Comparison of ENCODE assay signal across 10 mouse cellular contexts in genomic region chr2:157076585-157076984, GRCm38 (mm10). TPM values are rescaled to one million over a fixed set of nuclear protein-coding genes. Genes with fewer than 3 reads are reported as not detected.
DNase-seq lines count a peak whose midpoint lies in the region; ATAC-seq and TF ChIP-seq lines count a peak whose summit lies in the region.
"Had no signal": no experiment of that assay in that cellular context is flagged by ENCODE, and none has a peak within 500 bp of the region (broad histone marks: within the 10 kb centered on the region; RNA-seq: fewer than 3 reads in every experiment).

No protein-coding gene starts in this region.

- H3K27ac ChIP-seq in heart, embryonic 11.5 days (ENCODE audit: low read depth, low read length), result no peak overlapping the region
- H3K27ac ChIP-seq in heart, postnatal 0 days (ENCODE audit: low read depth), result peak overlapping the region; percentile 84
- no peak overlapping the region for H3K27ac ChIP-seq in midbrain, embryonic 12.5 days (replicated peaks)

- H3K4me1 ChIP-seq in heart, embryonic 11.5 days (ENCODE audit: control insufficient read depth, insufficient read depth, low read length), result peaks cover 68% of the 10 kb centered on the region
- H3K4me1 ChIP-seq in heart, postnatal 0 days (ENCODE audit: control insufficient read depth, insufficient read depth), result peaks cover 55% of the 10 kb centered on the region
- H3K4me1 ChIP-seq in midbrain, embryonic 12.5 days, result peaks cover 67% of the 10 kb centered on the region

- H3K36me3 ChIP-seq in heart, embryonic 11.5 days (ENCODE audit: control insufficient read depth, insufficient read depth, low read length), result no peaks in the 10 kb centered on the region; the same call in 1 of the 2 replicates
- H3K36me3 ChIP-seq in heart, postnatal 0 days (replicated peaks; ENCODE audit: control insufficient read depth, insufficient read depth, low read length), result peaks cover 6% of the 10 kb centered on the region; the same call in 1 of the 2 replicates
- peaks cover 15% of the 10 kb centered on the region for H3K36me3 ChIP-seq in midbrain, embryonic 12.5 days

- no peak for DNase-seq in heart, adult 8-10 months (ENCODE audit: low spot score)
- DNase-seq in cerebellum, adult 9-11 months, result peak; percentile 61
- DNase-seq in heart, postnatal 0 days (ENCODE audit: low spot score), result no peak
- no peak for DNase-seq in retina, postnatal 1 day
- no peak for DNase-seq in right cerebral cortex, postnatal 25 days
- no peak for DNase-seq in left cerebral cortex, adult 18-20 months (ENCODE audit: low spot score in 2 of 2)

- H3K4me2 ChIP-seq in heart, embryonic 11.5 days, result peak overlapping the region; percentile 92
- H3K4me2 ChIP-seq in heart, postnatal 0 days (ENCODE audit: low read depth, low read length), result peak overlapping the region; percentile 72
- peak overlapping the region; percentile 99 for H3K4me2 ChIP-seq in midbrain, embryonic 12.5 days (replicated peaks)

- H3K27me3 ChIP-seq in heart, embryonic 11.5 days (ENCODE audit: control insufficient read depth, insufficient read depth, low read length), result no peaks in the 10 kb centered on the region
- H3K27me3 ChIP-seq in heart, postnatal 0 days (ENCODE audit: control insufficient read depth, insufficient read depth, low read length), result no peaks in the 10 kb centered on the region
- H3K27me3 ChIP-seq in midbrain, embryonic 12.5 days, result no peaks in the 10 kb centered on the region

- ATAC-seq in heart, embryonic 11.5 days (replicated peaks; ENCODE audit: insufficient number of reproducible peaks, low FRiP score, low TSS enrichment), result no peak
- no peak for ATAC-seq in heart, postnatal 0 days (ENCODE audit: insufficient read depth, low read depth)
- no peak for ATAC-seq in midbrain, embryonic 12.5 days (ENCODE audit: low FRiP score, low read depth)

- no peak for TF ChIP-seq CTCF in heart, postnatal 0 days (IDR thresholded peaks at IDR 0.05; ENCODE audit: low read depth)

- peak overlapping the region; percentile 82 for H3K4me3 ChIP-seq in heart, embryonic 11.5 days (ENCODE audit: low read depth, low read length)
- peak overlapping the region; percentile 67 for H3K4me3 ChIP-seq in heart, postnatal 0 days (ENCODE audit: low read depth, low read length)
- peak overlapping the region; percentile 73 for H3K4me3 ChIP-seq in midbrain, embryonic 12.5 days
- H3K4me3 ChIP-seq: erythroblast, embryonic 14.5 days had no signal

- no peak for TF ChIP-seq EP300 in heart, postnatal 0 days (IDR thresholded peaks at IDR 0.05; ENCODE audit: low read depth)

- no peaks in the 10 kb centered on the region for H3K9me3 ChIP-seq in heart, embryonic 11.5 days (replicated peaks; ENCODE audit: control insufficient read depth, low read length)
- H3K9me3 ChIP-seq in heart, postnatal 0 days (replicated peaks; ENCODE audit: control insufficient read depth, low read length), result no peaks in the 10 kb centered on the region
- H3K9me3 ChIP-seq in midbrain, embryonic 12.5 days, result no peaks in the 10 kb centered on the region

- H3K9ac ChIP-seq in heart, embryonic 11.5 days (ENCODE audit: low read depth, low read length), result 0 out of 2 replicates have a peak overlapping the region, but pooled peaks have one; percentile 36
- peak overlapping the region; percentile 91; the same call in 1 of the 2 replicates for H3K9ac ChIP-seq in heart, postnatal 0 days (replicated peaks; ENCODE audit: low read depth, low read length)
- H3K9ac ChIP-seq in midbrain, embryonic 12.5 days (replicated peaks), result peak overlapping the region; percentile 99

- 72% methylated on average over 7 of the region's 7 CpGs for whole genome bisulfite sequencing in heart, embryonic 11.5 days (ENCODE audit: insufficient replicate concordance)
- 70% methylated on average over 7 of the region's 7 CpGs for WGBS in heart, postnatal 0 days
- WGBS in midbrain, embryonic 12.5 days, result 90% methylated on average over 7 of the region's 7 CpGs

RNA-seq across cellular contexts. Expression of gene Soga1, which starts 2.5 kb away (rescaled TPM):
- 3.4 and 3.6 TPM in 2 replicates for polyA plus RNA-seq in heart, embryonic 11.5 days (2014; fragmentation: Nextera tagmentation; extraction: Ambion mirVana)
- total RNA-seq in heart, adult 8-10 months (2022), result 10 to 100 TPM in 1 of 4 experiments, 1 to 10 TPM in 3; 8.7 to 11.1 (median 8.9) TPM
- total RNA-seq in heart, postnatal 0 days (2014; rRNA removed; ENCODE audit: low replicate concordance), result 21.0 and 48.5 TPM in 2 replicates
- 1.0 and 1.1 TPM in 2 replicates for polyA plus RNA-seq in heart, postnatal 0 days (2015; fragmentation: Nextera tagmentation; extraction: Ambion mirVana)
- polyA plus RNA-seq in midbrain, embryonic 12.5 days (2016; fragmentation: Nextera tagmentation; extraction: Ambion mirVana), result 6.9 and 7.3 TPM in 2 replicates
- total RNA-seq in left cerebral cortex, adult 18-20 months (2021), result 10 to 100 TPM; 17.1 to 17.7 TPM

RNA-seq across cellular contexts. Expression of gene Tldc2, which starts 10.3 kb away (rescaled TPM):
- polyA plus RNA-seq in heart, embryonic 11.5 days (2014; fragmentation: Nextera tagmentation; extraction: Ambion mirVana), result 0.26 TPM in 1 of 2 replicates, not detected in the other
- not detected for total RNA-seq in heart, adult 8-10 months (2022)
- not detected in 2 replicates for total RNA-seq in heart, postnatal 0 days (2014; rRNA removed; ENCODE audit: low replicate concordance)
- polyA plus RNA-seq in heart, postnatal 0 days (2015; fragmentation: Nextera tagmentation; extraction: Ambion mirVana), result not detected in 2 replicates
- not detected in 2 replicates for polyA plus RNA-seq in midbrain, embryonic 12.5 days (2016; fragmentation: Nextera tagmentation; extraction: Ambion mirVana)
- not detected for total RNA-seq in left cerebral cortex, adult 18-20 months (2021)
- total RNA-seq: layer of hippocampus, postnatal 25 days had no signal
- polyA plus RNA-seq: erythroblast, embryonic 14.5 days had no signal

RNA-seq across cellular contexts. Expression of gene Samhd1, which starts 58.5 kb away (rescaled TPM):
- 20.7 and 26.4 TPM in 2 replicates for polyA plus RNA-seq in heart, embryonic 11.5 days (2014; fragmentation: Nextera tagmentation; extraction: Ambion mirVana)
- total RNA-seq in heart, adult 8-10 months (2022), result 10 to 100 TPM; 20.5 to 23.6 (median 21.5) TPM
- 9.0 and 22.6 TPM in 2 replicates for total RNA-seq in heart, postnatal 0 days (2014; rRNA removed; ENCODE audit: low replicate concordance)
- 12.1 and 13.0 TPM in 2 replicates for polyA plus RNA-seq in heart, postnatal 0 days (2015; fragmentation: Nextera tagmentation; extraction: Ambion mirVana)
- polyA plus RNA-seq in midbrain, embryonic 12.5 days (2016; fragmentation: Nextera tagmentation; extraction: Ambion mirVana), result 17.1 and 20.6 TPM in 2 replicates
- total RNA-seq in left cerebral cortex, adult 18-20 months (2021), result 10 to 100 TPM; 12.7 to 13.9 TPM

Comparison
In these comparisons a context has a peak if more than half of its experiments do, and no peak if none do; other contexts are left out.
1. H3K9ac ChIP-seq: peak in every context shown above with its lines; median percentile 99 in midbrain, embryonic 12.5 days; 91 in heart, postnatal 0 days; 36 in heart, embryonic 11.5 days.